Mouse (Mus musculus): ENCODE data around the gene Raet1e. TPM values are rescaled to one million over a fixed set of nuclear protein-coding genes. Genes with fewer than 3 reads are reported as not detected.

Raet1e gene
- polyA plus RNA-seq, 1 experiment: not detected

Other genes with a start within 250 kb of the Raet1e start
- gene 4930444G20Rik, start 90.5 kb upstream of the Raet1e start, polyA plus RNA-seq (2012; ENCODE audit: insufficient read depth, insufficient read length, missing spikeins): not detected in 2 replicates
- gene E030030I06Rik, start 9.3 kb upstream of the Raet1e start, polyA plus RNA-seq (2012; ENCODE audit: insufficient read depth, insufficient read length, missing spikeins): 3.6 and 4.8 TPM in 2 replicates
- 0.95 TPM in 1 of 2 replicates, not detected in the other for gene H60b, start within 50 bp of the Raet1e start, polyA plus RNA-seq (2012; ENCODE audit: insufficient read depth, insufficient read length, missing spikeins)
- gene Raet1d, start 202.0 kb downstream of the Raet1e start, polyA plus RNA-seq (2012; ENCODE audit: insufficient read depth, insufficient read length, missing spikeins): not detected in 2 replicates

Data from brown adipose tissue, adult 24 weeks (tissue).